Mouse (Mus musculus) CH12.LX (cell line): ENCODE data around the gene Arhgap45. TPM values are rescaled to one million over a fixed set of nuclear protein-coding genes. Genes with fewer than 3 reads are reported as not detected.

Experiments
- DNase-seq: peaks from one replicate; pipeline ENCODE4 v3.0.0-alpha.2; 2013; ENCODE audit errors: extremely low read depth
- H3K27ac ChIP-seq: 2 replicates; pipeline ENCODE4 v1.5.1; 2012; ENCODE audit warnings: low read depth, mild to moderate bottlenecking, control low read depth, moderate library complexity; ENCODE audit not compliant: insufficient read depth
- H3K27me3 ChIP-seq: replicated peaks from 2 replicates; pipeline ENCODE3; 2012; ENCODE audit warnings: inconsistent platforms
- H3K36me3 ChIP-seq, 2 experiments: replicated peaks in 1 of 2; 2 replicates each; pipeline versions ENCODE3 to v1.6.1; 2012; ENCODE audit warnings: inconsistent platforms in 1 of 2, low read length in 1 of 2, mild to moderate bottlenecking in 1 of 2, mixed read lengths in 1 of 2, moderate library complexity in 1 of 2; ENCODE audit not compliant: control insufficient read depth in 1 of 2, insufficient read depth in 1 of 2
- H3K4me1 ChIP-seq, 2 experiments: 2 replicates each; pipeline ENCODE4 v1.6.1; 2012; ENCODE audit warnings: inconsistent platforms in 1 of 2, moderate library complexity in 1 of 2; ENCODE audit not compliant: insufficient read depth in 2 of 2, control insufficient read depth in 1 of 2
- H3K4me2 ChIP-seq: 2 replicates; pipeline ENCODE4 v1.6.1; 2012; ENCODE audit warnings: low read depth, mild to moderate bottlenecking, control low read depth; ENCODE audit not compliant: poor library complexity, insufficient read depth, severe bottlenecking
- H3K4me3 ChIP-seq, 3 experiments: fragments of 150-350 bp in 1 of 3; sonication (generic) in 1 of 3; replicated peaks in 1 of 3; 2 replicates each; pipeline versions ENCODE3 to v1.5.1; 2011 to 2012; ENCODE audit warnings: low read depth in 2 of 3, low read length in 2 of 3, mild to moderate bottlenecking in 2 of 3, moderate library complexity in 2 of 3, control low read depth in 1 of 3, improper control_type of control experiment in 1 of 3, inconsistent platforms in 1 of 3, mixed read lengths in 1 of 3; ENCODE audit not compliant: poor library complexity in 1 of 3
- H3K79me2 ChIP-seq: replicated peaks from 2 replicates; pipeline ENCODE4 v1.6.1; 2012; ENCODE audit warnings: mild to moderate bottlenecking, moderate library complexity; ENCODE audit not compliant: control insufficient read depth, poor library complexity, insufficient read depth, severe bottlenecking; ENCODE audit errors: extremely low read depth
- H3K9ac ChIP-seq: 2 replicates; pipeline ENCODE4 v1.6.1; 2012; ENCODE audit warnings: low read depth, mild to moderate bottlenecking, control low read depth, moderate library complexity; ENCODE audit not compliant: insufficient read depth
- H3K9me3 ChIP-seq: replicated peaks from 2 replicates; pipeline ENCODE3; 2012; ENCODE audit warnings: low read length, inconsistent platforms, mixed read lengths
- CHD2 ChIP-seq: IDR thresholded peaks from 2 replicates; pipeline ENCODE4 v1.6.1; 2011; ENCODE audit warnings: low read length, improper control_type of control experiment
- CTCF ChIP-seq, 2 experiments: IDR thresholded peaks in 1 of 2; conservative IDR thresholded peaks in 1 of 2; 2 replicates each; pipeline ENCODE4 v1.5.1; 2011 to 2012; ENCODE audit warnings: low read depth in 2 of 2, low read length in 2 of 2, improper control_type of control experiment in 1 of 2, inconsistent platforms in 1 of 2, mild to moderate bottlenecking in 1 of 2, moderate library complexity in 1 of 2
- E2F4 ChIP-seq: IDR thresholded peaks from 2 replicates; pipeline ENCODE4 v1.6.1; 2011; ENCODE audit warnings: low read depth, low read length, improper control_type of control experiment; ENCODE audit not compliant: insufficient replicate concordance
- ELF1 ChIP-seq: IDR thresholded peaks from 2 replicates; pipeline ENCODE4 v1.6.1; 2014; ENCODE audit warnings: low read depth, mild to moderate bottlenecking, inconsistent platforms, low read length, improper control_type of control experiment
- ETS1 ChIP-seq: conservative IDR thresholded peaks from 2 replicates; pipeline ENCODE4 v1.6.1; 2012; ENCODE audit warnings: low read depth, mild to moderate bottlenecking, inconsistent platforms, low read length, improper control_type of control experiment, moderate library complexity
- GABPA ChIP-seq: IDR thresholded peaks from 2 replicates; pipeline ENCODE4 v1.6.1; 2012; ENCODE audit warnings: low read depth, low read length, improper control_type of control experiment, inconsistent platforms; ENCODE audit not compliant: insufficient replicate concordance
- HCFC1 ChIP-seq: IDR thresholded peaks from 2 replicates; pipeline ENCODE4 v1.6.1; 2012; ENCODE audit warnings: low read depth, mild to moderate bottlenecking, inconsistent platforms, low read length, improper control_type of control experiment
- JUN ChIP-seq: IDR thresholded peaks from 2 replicates; pipeline ENCODE4 v1.6.1; 2011; ENCODE audit warnings: low read depth, mild to moderate bottlenecking, low read length, improper control_type of control experiment, moderate library complexity; ENCODE audit not compliant: insufficient read depth
- KAT2A ChIP-seq: IDR thresholded peaks from 2 replicates; pipeline ENCODE4 v1.6.1; 2012; ENCODE audit warnings: low read length, improper control_type of control experiment, inconsistent platforms; ENCODE audit not compliant: insufficient replicate concordance
- MYC ChIP-seq: IDR thresholded peaks from 2 replicates; pipeline ENCODE4 v1.6.1; 2011; ENCODE audit warnings: low read depth, mild to moderate bottlenecking, improper control_type of control experiment, low read length
- PAX5 ChIP-seq: IDR thresholded peaks from 2 replicates; pipeline ENCODE4 v1.6.1; 2012; ENCODE audit warnings: low read length, inconsistent platforms, mixed read lengths
- POLR2A ChIP-seq: IDR thresholded peaks from 2 replicates; pipeline ENCODE4 v1.6.1; 2011; ENCODE audit warnings: low read depth, mild to moderate bottlenecking, improper control_type of control experiment, low read length
- RCOR1 ChIP-seq: conservative IDR thresholded peaks from 2 replicates; pipeline ENCODE4 v1.6.1; 2012; ENCODE audit warnings: low read depth, mild to moderate bottlenecking, inconsistent platforms, low read length, improper control_type of control experiment
- SIN3A ChIP-seq: IDR thresholded peaks from 2 replicates; pipeline ENCODE4 v1.6.1; 2012; ENCODE audit warnings: low read length, improper control_type of control experiment, inconsistent platforms
- UBTF ChIP-seq: IDR thresholded peaks from 2 replicates; pipeline ENCODE4 v1.6.1; 2012; ENCODE audit warnings: low read depth, mild to moderate bottlenecking, inconsistent platforms, low read length, improper control_type of control experiment, moderate library complexity
- USF2 ChIP-seq: conservative IDR thresholded peaks from 2 replicates; pipeline ENCODE4 v1.6.1; 2011; ENCODE audit warnings: low read depth, low read length, improper control_type of control experiment
- ZKSCAN1 ChIP-seq: IDR thresholded peaks from 2 replicates; pipeline ENCODE4 v1.6.1; 2012; ENCODE audit warnings: low read depth, inconsistent platforms, low read length, improper control_type of control experiment, borderline replicate concordance
- ZMIZ1 ChIP-seq: IDR thresholded peaks from 2 replicates; pipeline ENCODE4 v1.6.1; 2012; ENCODE audit warnings: low read depth, mild to moderate bottlenecking, inconsistent platforms, low read length, improper control_type of control experiment
- dilution Hi-C: fragments of 300-500 bp; cut with MboI; formaldehyde crosslinking; loops from 2 replicates; pipeline ENCODE4 v1.14.3; 2020; ENCODE audit warnings: low sequenced_read_pairs; ENCODE audit not compliant: extremely low pct_unique_long_range_greater_than_20kb, extremely low pct_ligation_motif_present
- in situ Hi-C: fragments of 300-500 bp; cut with MboI; formaldehyde crosslinking; loops from 3 replicates; pipeline ENCODE4 v1.14.3; 2019; ENCODE audit warnings: low sequenced_read_pairs, low pct_ligation_motif_present, low pct_unique_long_range_greater_than_20kb, mixed read lengths
- polyA plus RNA-seq: library from polyadenylated mRNA; unstranded; fragments of >175 nt; gene quantifications from 2 replicates; pipeline ENCODE4 v1.2.1, GENCODE M21; 2012; ENCODE audit warnings: low read depth; ENCODE audit not compliant: insufficient read length
- total RNA-seq, 2 experiments: library from RNA; depleted of rRNA; stranded (reverse); fragments of 300-350 nt in 1 of 2; fragments of >200 nt in 1 of 2; gene quantifications; 2 replicates each; pipeline ENCODE4 v1.2.3; 2012 to 2014

Gene Arhgap45
- total and polyA plus RNA-seq, 3 experiments, result 10.3 to 25.9 (median 20.2) TPM

- TF ChIP-seq CHD2, result no peak
- TF ChIP-seq POLR2A, result no peak
- TF ChIP-seq ETS1, result no peak
- TF ChIP-seq CTCF (conservative IDR thresholded peaks at IDR 0.05 in 1 of 2, IDR thresholded peaks at IDR 0.05 in 1 of 2; ENCODE audit: low read depth in 2 of 2, low read length in 2 of 2), result no peak
- TF ChIP-seq ZMIZ1, result no peak
- TF ChIP-seq ELF1, result no peak
- no peak for TF ChIP-seq RCOR1
- TF ChIP-seq JUN, result no peak
- no peak for TF ChIP-seq PAX5
- no peak for TF ChIP-seq HCFC1
- TF ChIP-seq UBTF, result no peak
- no peak for TF ChIP-seq MYC
- TF ChIP-seq KAT2A, result no peak
- no peak for TF ChIP-seq E2F4
- no peak for TF ChIP-seq USF2
- no peak for TF ChIP-seq GABPA
- no peak for TF ChIP-seq SIN3A
- Histone ChIP-seq H3K79me2 (no peaks in the 10 kb centered on the region), H3K27ac (no peak overlapping the region), H3K4me2 (no peak overlapping the region), H3K27me3 (peaks cover 3% of the 10 kb centered on the region), H3K9ac (no peak overlapping the region), H3K4me1 (peaks cover 12 to 50% of the 10 kb centered on the region in 2 experiments), H3K36me3 (peaks cover 21 to 45% of the 10 kb centered on the region in 2 experiments), H3K4me3 (no peak overlapping the region), H3K9me3 (peaks cover 14% of the 10 kb centered on the region)
- no peak for DNase-seq
- in situ Hi-C loops (no loop called here), dilution Hi-C loops (no loop called here)
Measured at GRCm38 (mm10) chr10:79991099-79991498, 25.4 kb upstream of the Arhgap45 start.

GRCm38 (mm10) chr10:79991548-79991947 lies 24.9 kb upstream of the Arhgap45 start:
- H3K79me2 ChIP-seq, result no peaks in the 10 kb centered on the region
- peaks cover 10 to 46% of the 10 kb centered on the region in 2 experiments for H3K4me1 ChIP-seq
- H3K27ac ChIP-seq, result no peak overlapping the region
- H3K9me3 ChIP-seq, result peaks cover 14% of the 10 kb centered on the region
- no peak for DNase-seq
- peaks cover 3% of the 10 kb centered on the region for H3K27me3 ChIP-seq
- no peak overlapping the region for H3K9ac ChIP-seq
- in situ Hi-C loops, result no loop called here
- TF ChIP-seq ZKSCAN1 (no peak), CTCF (conservative IDR thresholded peaks at IDR 0.05 in 1 of 2, IDR thresholded peaks at IDR 0.05 in 1 of 2; ENCODE audit: low read depth in 2 of 2, low read length in 2 of 2) (peak in 1 of 2 experiments; percentile 21; a peak in 1 of 4 replicates), MYC (no peak)
- TF ChIP-seq, all 38 proteins: peak for 1
- dilution Hi-C loops, result no loop called here
- Histone ChIP-seq H3K4me2 (no peak overlapping the region), H3K4me3 (no peak overlapping the region), H3K36me3 (peaks cover 21 to 45% of the 10 kb centered on the region in 2 experiments)
